Mouse (Mus musculus) erythroblast, embryonic 14.5 days (primary cell): Measurements from ENCODE around the gene Ccnj.

Source experiments
- GATA1 ChIP-seq: IDR thresholded peaks from 2 replicates; pipeline ENCODE4 v1.6.1; 2012; ENCODE audit warnings: low read length, inconsistent platforms, mixed read lengths
- TAL1 ChIP-seq: IDR thresholded peaks from 3 replicates; pipeline ENCODE4 v1.6.1; 2012; ENCODE audit warnings: low read length, inconsistent platforms, mixed read lengths

DNA sequence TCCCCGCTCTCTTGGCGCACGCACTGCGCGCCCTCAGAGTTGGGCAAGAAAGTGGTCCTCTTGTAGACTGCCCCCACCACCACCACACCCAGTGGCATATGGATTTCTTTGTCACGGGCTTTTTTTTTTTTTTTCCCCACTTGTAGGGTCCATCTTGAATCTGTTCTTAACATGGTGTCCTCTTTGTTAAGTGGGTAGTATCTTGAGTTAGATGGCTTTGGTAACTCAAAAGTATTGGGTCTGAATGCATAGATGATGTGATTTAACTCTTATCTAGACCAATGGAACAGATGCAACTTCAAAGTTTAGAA is 64.3 kb downstream of the Ccnj start:
- TF ChIP-seq GATA1 (no peak), TAL1 (no peak)
